Mouse (Mus musculus) mature B cell (primary cell): ENCODE results near the gene Rfx2.

Experiments used
- in situ Hi-C: fragments of 300-500 bp; cut with MboI; formaldehyde crosslinking; loops from 2 replicates; pipeline ENCODE4 v1.14.3; 2019

The Rfx2 gene

GRCm38 (mm10) chr17:56788886-56789285, 41.9 kb downstream of the Rfx2 start:
- in situ Hi-C loops, result no loop called here

GRCm38 (mm10) chr17:56780291-56780978, 50.4 kb downstream of the Rfx2 start:
- in situ Hi-C loops, result no loop called here

- in situ Hi-C loops, result no loop called here
Observed at GRCm38 (mm10) chr17:56778779-56779362, 51.9 kb downstream of the Rfx2 start.

GRCm38 (mm10) chr17:56777568-56777967, 53.2 kb downstream of the Rfx2 start:
- in situ Hi-C loops, result no loop called here

GRCm38 (mm10) chr17:56769950-56770349, 60.9 kb downstream of the Rfx2 start, which contains the start of gene Prr22:
Prr22 (plus strand) TSS chr17:56770250.
- in situ Hi-C loops, result no loop called here

- in situ Hi-C loops, result no loop called here
Observed at GRCm38 (mm10) chr17:56768941-56769340, 61.9 kb downstream of the Rfx2 start.

GRCm38 (mm10) chr17:56767531-56768135, 63.2 kb downstream of the Rfx2 start:
- in situ Hi-C loops, result no loop called here

- in situ Hi-C loops, result no loop called here
Observed at GRCm38 (mm10) chr17:56766631-56767405, 64.0 kb downstream of the Rfx2 start.

- in situ Hi-C loops, result no loop called here
Observed at GRCm38 (mm10) chr17:56765431-56765830, 65.4 kb downstream of the Rfx2 start.

GRCm38 (mm10) chr17:56764474-56765354, 66.1 kb downstream of the Rfx2 start, which contains the start of gene Dus3l:
Dus3l (plus strand) TSS chr17:56764757.
- in situ Hi-C loops, result no loop called here

GRCm38 (mm10) chr17:56763741-56764250, 67.0 kb downstream of the Rfx2 start:
- in situ Hi-C loops, result no loop called here

GRCm38 (mm10) chr17:56762769-56763731, 67.8 kb downstream of the Rfx2 start:
- in situ Hi-C loops, result no loop called here

- in situ Hi-C loops, result no loop called here
Observed at GRCm38 (mm10) chr17:56761991-56762410, 68.8 kb downstream of the Rfx2 start.

- in situ Hi-C loops, result no loop called here
Observed at GRCm38 (mm10) chr17:56761077-56761476, 69.7 kb downstream of the Rfx2 start.

- in situ Hi-C loops, result no loop called here
Observed at GRCm38 (mm10) chr17:56759261-56759660, 71.6 kb downstream of the Rfx2 start.

GRCm38 (mm10) chr17:56758132-56758531, 72.7 kb downstream of the Rfx2 start:
- in situ Hi-C loops, result no loop called here

- in situ Hi-C loops, result no loop called here
Observed at GRCm38 (mm10) chr17:56757416-56758123, 73.2 kb downstream of the Rfx2 start, which contains the start of gene Nrtn. Nrtn (minus strand) TSS chr17:56757530.

GRCm38 (mm10) chr17:56756703-56757399, 74.0 kb downstream of the Rfx2 start:
- in situ Hi-C loops, result no loop called here
